Mouse (Mus musculus): ENCODE results near the gene Sh3gl2.

Sh3gl2 gene

DNA sequence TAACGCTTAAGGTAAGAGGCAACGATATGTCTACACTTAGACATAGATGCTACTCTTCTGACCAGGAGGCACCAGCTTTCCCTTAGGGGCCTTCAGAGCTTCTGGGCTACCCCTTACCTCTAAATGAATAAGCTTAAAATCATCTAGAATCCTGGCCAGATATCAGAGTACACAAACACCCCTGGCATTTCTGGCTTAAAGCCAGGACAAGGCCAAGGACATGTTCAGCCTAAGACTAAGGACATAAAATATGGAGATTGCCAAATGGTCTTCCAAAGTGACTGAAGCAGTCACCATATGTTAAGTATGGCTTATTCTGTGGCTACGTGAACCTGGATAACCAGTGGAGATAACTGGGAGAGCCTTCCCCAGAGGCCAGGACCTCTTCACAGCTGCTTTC, 211.5 kb downstream of the Sh3gl2 start:
- DNase-seq (ENCODE audit: low read depth, low spot score), result no peak

GRCm38 (mm10) chr4:85420429-85420828, 215.5 kb downstream of the Sh3gl2 start:
- no peak for DNase-seq (ENCODE audit: low read depth, low spot score)

- no peak for DNase-seq (ENCODE audit: low read depth, low spot score)
Observed at GRCm38 (mm10) chr4:85426211-85426610, 221.3 kb downstream of the Sh3gl2 start.

- no peak for DNase-seq (ENCODE audit: low read depth, low spot score)
Observed at GRCm38 (mm10) chr4:85432786-85433185, 227.9 kb downstream of the Sh3gl2 start.

- no peak for DNase-seq (ENCODE audit: low read depth, low spot score)
Observed at GRCm38 (mm10) chr4:85434734-85435133, 229.8 kb downstream of the Sh3gl2 start.

GRCm38 (mm10) chr4:85438813-85439212, 233.9 kb downstream of the Sh3gl2 start:
- DNase-seq (ENCODE audit: low read depth, low spot score), result no peak

DNA sequence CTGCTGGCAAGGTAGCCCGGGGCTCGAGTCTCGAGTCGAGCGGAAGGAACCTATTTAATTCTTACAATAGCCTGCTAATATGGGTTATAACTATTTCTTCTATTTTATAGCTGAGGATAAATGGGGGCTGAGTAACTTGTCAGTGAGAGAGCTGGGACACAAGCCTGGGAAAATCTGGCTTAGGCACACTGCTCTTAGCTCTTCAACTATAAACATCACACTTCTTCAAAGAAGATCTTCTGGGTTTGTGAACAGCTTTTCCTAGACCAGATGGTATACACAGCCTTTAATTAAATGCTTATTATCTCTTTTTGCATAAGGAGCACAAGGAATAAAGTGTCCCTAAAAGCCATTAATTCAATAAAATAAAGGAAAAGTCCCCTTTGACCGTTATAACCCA, 278.7 kb downstream of the Sh3gl2 start:
- DNase-seq (ENCODE audit: low read depth, low spot score), result no peak

DNA sequence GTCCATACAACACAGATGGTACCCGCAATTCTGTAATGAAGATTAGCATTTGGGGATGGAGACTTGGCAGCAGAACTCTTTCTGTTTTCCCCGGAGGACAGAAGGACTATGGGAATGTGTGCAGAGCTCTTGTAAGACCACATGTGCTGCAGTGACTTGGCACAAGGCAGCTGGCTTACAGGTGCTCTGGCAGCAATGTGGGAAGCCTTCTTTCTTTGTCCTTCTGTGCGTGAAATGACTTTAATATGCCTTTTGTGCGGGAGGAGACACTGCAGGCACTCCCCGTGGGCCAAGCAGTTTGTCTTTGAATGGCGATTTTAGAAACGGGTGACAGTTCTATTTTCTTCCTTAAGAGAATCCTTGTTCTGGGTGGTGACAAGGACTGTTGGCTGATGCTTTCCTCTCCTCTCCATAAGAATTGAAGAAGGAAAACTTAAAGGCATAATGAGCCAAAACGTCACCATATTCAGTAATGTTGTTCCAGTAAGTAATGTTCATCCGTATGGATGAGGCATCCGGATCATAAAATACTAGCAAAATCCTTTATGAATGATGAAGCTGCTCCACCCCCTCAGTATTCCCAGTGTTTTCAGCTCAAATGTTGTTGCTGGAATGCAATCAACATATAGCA, 281.5 kb downstream of the Sh3gl2 start:
- no peak for DNase-seq (ENCODE audit: low read depth, low spot score)

DNA sequence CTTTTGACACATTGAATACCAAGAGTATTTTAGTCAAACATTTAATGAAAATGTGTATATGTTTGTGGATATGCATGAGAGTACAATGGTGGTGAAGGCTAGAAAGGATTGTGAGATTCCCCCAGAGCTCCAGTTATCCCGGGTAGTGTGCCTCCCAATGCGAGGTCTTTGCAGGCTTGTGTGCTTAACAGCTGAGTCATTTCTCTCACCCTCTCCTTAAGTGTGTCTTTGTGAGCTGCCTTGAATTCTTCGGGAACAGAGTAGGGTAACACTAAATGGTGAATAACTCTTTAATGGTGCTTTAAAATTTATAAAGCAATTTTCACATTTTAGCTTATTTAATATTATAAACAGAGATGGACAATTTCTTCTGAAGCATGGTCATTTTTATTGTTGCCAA, 300.8 kb downstream of the Sh3gl2 start:
- DNase-seq (ENCODE audit: low read depth, low spot score), result no peak

DNA sequence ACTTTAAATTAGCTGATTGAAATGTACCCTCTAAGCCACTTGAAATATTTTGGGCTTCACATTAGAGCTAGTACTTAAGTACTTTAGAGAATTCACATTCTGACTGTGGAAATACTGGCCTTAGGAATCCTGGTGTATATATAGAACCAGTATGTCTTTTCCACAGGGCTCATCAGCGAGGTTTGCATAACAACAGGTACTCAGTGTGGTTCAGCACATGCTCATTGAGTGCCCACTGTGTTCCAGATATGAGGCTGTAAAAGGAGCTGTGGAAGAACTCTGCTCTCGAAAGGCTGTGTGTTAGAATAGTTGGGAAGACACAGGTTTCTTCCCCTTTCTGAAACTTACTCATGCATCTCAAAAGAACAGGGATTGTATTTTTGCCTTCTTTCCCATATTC, 302.1 kb downstream of the Sh3gl2 start:
- no peak for DNase-seq (ENCODE audit: low read depth, low spot score)

GRCm38 (mm10) chr4:85507491-85507890, 302.6 kb downstream of the Sh3gl2 start:
- no peak for DNase-seq (ENCODE audit: low read depth, low spot score)

DNA sequence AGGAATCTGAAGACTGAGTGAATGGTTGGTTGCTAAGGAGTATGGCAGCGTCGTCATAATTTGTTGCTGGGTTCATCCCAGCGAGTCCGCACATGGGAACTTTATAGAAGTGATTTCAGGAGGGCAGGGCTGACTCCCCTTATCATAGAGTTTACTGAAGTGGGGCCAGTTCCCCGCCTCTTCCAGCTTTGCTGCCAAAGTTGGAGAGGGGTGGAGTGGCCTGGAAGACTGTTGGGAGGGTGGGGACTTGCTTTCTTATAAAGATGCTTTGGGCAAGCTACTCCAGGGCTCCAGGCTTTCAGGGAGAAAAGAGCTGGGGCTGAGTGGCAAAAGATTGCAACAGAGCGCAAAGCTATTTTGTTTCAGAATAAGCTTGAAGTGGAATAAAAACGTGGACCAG, 308.4 kb downstream of the Sh3gl2 start:
- no peak for DNase-seq (ENCODE audit: low read depth, low spot score)

DNA sequence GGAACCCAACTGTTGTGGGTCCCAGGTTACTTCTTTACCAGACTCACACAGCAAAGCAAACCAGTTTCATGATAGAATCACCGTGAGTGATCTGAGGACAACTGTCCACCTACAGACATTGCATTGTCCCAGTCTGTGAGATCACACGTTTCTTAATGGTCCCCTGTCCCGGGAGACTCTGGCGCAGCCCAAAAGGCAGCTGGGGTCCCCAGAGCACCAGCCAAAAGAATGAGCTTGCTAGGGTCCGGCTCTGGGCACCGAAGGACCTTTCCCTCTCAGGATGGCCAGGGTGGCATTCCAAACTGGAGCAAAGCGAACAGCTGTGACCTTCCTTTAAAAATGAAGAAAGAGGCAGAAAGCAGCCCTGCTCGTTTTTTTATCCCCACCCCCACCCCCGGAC, 308.9 kb downstream of the Sh3gl2 start, which contains the start of gene Adamtsl1:
Gene Adamtsl1 (plus strand): TSS at position 381 of the 400 bp plus-strand sequence.
- DNase-seq (ENCODE audit: low read depth, low spot score), result no peak

GRCm38 (mm10) chr4:85514205-85514681, 309.3 kb downstream of the Sh3gl2 start:
- no peak for DNase-seq (ENCODE audit: low read depth, low spot score)

- no peak for DNase-seq (ENCODE audit: low read depth, low spot score)
Observed at GRCm38 (mm10) chr4:85526966-85527566, 322.1 kb downstream of the Sh3gl2 start.

- no peak for DNase-seq (ENCODE audit: low read depth, low spot score)
Observed at GRCm38 (mm10) chr4:85529852-85530251, 324.9 kb downstream of the Sh3gl2 start.

DNA sequence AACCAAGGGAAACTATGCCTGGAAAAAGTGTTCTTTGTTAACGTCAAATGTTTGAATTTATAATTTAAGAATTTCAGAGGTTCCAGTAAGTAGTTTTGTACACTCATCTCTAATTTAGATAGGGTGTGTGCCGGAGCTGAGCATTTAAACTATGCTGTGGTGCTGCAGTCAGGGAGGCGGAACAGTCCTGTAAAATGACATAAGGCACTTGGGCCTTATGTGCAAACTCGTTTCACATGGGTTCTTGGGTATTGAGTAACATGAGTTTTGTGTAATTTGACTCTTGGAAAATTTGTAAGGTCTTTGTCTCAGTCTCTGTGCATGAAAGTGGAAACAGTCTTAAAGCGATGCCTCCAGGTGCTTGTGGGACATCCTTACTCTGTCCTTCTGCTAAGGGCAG, 334.8 kb downstream of the Sh3gl2 start:
- no peak for DNase-seq (ENCODE audit: low read depth, low spot score)

- no peak for DNase-seq (ENCODE audit: low read depth, low spot score)
Observed at GRCm38 (mm10) chr4:85543221-85543620, 338.3 kb downstream of the Sh3gl2 start.

DNA sequence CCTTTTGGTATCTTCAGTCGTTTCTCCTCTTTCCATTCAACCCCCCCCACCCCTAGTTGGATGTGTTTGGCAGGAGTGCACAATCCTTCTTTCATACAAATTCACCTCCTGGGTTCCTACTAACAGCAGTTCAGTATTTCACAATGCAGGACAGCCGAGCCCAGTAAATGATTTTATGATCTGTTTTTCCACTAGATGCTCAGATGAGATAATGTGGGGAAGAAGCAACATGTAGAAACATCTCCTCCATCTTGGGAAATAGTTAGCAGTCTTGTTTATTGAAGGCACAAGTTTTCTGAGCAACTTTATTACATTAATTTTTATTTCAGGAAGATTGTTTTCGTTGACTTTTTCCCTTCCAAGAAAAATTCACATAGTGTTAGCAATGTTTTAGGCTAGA, 349.8 kb downstream of the Sh3gl2 start:
- no peak for DNase-seq (ENCODE audit: low read depth, low spot score)

GRCm38 (mm10) chr4:85559753-85560152, 354.8 kb downstream of the Sh3gl2 start:
- no peak for DNase-seq (ENCODE audit: low read depth, low spot score)

DNA sequence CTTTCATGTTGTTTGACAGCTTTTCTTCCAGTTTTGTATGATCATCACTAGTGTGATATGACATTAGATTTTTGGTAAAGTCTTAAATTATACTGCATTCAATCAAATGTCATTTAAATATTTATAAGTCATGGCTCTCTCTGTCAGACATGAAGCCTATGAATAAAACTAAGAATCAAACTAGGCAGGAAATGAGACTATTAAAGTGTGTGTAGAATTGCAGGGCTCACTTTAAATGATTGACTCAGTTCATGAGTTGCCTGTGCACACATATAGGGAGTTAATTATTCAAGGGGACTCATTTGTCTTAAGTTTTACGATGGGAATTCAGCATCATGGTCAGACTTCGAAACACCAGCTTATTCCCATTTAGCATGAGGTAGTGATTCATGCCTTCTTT, 380.5 kb downstream of the Sh3gl2 start:
- no peak for DNase-seq (ENCODE audit: low read depth, low spot score)

DNA sequence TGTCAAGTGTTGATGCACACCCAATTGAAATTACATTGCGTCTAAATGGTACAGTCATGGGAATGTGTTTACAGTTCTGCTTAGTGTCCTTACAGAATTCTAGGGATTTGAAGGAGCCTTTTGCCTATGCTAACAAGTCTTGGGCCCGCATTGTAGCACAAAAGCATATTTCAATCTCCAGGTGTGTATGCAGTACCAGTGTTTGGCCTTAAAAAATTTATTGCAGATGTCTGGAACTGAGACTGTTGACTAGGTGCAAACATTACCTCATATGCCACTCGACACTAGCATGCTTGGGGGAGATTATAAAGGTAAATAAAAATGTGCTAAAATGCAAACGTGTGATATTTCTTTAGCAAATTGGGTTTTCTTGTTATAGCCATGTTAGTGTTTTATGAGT, 384.0 kb downstream of the Sh3gl2 start:
- no peak for DNase-seq (ENCODE audit: low read depth, low spot score)

- DNase-seq (ENCODE audit: low read depth, low spot score), result no peak
Observed at GRCm38 (mm10) chr4:85591037-85591436, 386.1 kb downstream of the Sh3gl2 start.

DNA sequence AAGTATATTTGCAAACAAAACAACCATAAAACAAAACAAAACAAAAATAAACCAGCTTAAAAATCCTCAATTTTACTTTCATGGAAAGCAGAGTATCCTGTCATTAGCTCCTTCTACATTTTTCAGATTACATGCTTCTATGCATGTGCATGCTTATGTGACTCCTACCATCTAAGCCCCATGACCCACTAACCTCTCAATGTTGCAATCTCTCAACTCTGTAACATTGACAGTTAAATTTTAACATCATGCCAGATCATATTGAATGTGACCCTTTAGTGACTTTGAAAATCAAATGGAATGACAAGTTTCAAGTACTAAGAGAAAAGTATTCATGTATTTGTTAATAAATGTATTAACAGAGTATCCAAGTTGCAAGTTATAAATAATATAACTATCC, 389.2 kb downstream of the Sh3gl2 start:
- DNase-seq (ENCODE audit: low read depth, low spot score), result no peak
